Mouse (Mus musculus) cortical plate, adult 2 months (tissue): ENCODE measurements around the gene Nsun7.

ENCODE experiments used
- CTCF ChIP-seq: fragments of 200-500 bp; IDR thresholded peaks from 2 replicates; pipeline ENCODE4 v1.5.1; 2011; ENCODE audit warnings: mild to moderate bottlenecking, control low read depth, low read length; ENCODE audit not compliant: insufficient read depth; ENCODE audit errors: extremely low read depth
- POLR2A ChIP-seq: fragments of 200-500 bp; IDR thresholded peaks from 2 replicates; pipeline ENCODE4 v1.6.1; 2011; ENCODE audit warnings: mild to moderate bottlenecking, low read length, control low read depth; ENCODE audit not compliant: insufficient read depth; ENCODE audit errors: extremely low read depth

- peak; percentile 15; the same call in 1 of the 2 replicates for TF ChIP-seq CTCF
- TF ChIP-seq POLR2A = no peak
Measured at GRCm38 (mm10) chr5:66280742-66281141, 21.0 kb downstream of the Nsun7 start.
